Mouse (Mus musculus) kidney, postnatal 4 days (tissue): ENCODE measurements at regions not wholly inside any gene's neighbourhood (a gene's known extent, or its start where the extent isn't known, plus 50 kb on each side); places are given as distances from the start of the nearest gene placed in this dataset.

Source experiments
- DNase-seq, 2 experiments: peaks; one replicate each; pipeline ENCODE4 v3.0.0; 2021; ENCODE audit warnings: mixed read lengths in 2 of 2

DNA sequence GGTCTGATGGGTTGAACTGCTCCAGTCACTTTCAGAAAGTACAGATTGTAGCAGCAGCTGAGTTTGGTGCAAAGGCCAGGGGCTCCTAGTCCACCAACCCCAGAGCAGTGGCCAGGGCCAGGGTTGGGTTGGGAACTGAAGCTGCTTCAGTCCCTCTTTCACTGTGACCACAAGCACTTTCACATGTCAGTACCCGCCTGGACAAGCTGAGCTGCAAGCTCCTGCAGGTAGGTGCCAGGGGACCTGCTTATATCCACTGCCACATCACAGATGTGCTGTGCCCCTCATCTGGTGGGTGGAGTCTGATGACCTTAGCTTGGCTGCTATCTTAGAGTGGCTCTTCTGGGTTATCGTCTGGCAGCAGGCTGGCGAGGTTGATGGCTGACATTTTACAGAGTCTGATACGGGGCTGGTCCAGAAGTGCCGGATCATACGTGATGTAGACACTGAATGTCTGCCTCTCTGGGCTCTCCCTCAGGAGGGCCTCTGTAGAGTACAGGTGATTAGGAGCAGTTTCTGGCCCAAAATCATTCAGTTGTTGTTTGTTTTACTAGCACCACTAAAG lies 192.6 kb downstream of the Rybp start:
- no peak for DNase-seq

DNA sequence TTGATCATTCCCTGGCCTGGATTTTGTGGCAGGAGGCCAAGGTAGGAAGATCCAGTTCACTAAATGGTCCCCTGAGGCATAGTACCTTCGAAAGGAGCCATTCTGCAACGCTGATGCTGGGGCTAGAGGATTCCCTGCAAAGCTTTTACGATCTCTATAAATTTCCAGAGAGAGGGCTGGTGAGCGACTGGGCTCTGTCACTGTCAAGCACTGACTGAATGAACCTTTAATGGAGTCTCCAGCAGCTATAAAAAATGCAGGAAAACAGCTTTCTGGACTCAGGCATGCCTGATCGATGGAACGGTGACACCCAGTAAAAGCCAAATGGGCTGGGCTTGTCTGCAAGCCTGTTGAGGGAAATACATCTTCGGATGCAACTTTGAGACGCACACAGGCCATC lies 194.4 kb downstream of the Rybp start:
- DNase-seq, result peak in 1 of 2 experiments; percentile 27

DNA sequence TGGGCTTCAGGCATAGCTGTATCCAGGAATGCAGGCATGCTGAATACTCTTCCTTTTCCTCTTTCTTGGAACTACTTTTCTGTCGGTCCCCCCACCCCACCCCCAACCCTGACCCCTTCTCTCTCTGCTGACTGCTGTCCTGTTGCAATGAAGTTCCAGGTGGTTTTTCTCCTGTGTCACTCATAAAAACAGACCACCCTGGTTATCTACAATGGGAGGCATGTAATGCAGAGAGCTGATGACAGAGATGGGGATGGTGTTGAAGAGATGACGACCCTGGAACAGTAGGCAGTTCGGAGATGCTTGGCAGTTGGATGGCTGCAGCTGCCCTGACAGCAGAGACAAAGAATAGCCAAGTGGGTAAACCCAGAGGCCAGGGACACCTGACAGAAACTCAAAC lies 195.5 kb downstream of the Rybp start:
- no peak for DNase-seq

DNA sequence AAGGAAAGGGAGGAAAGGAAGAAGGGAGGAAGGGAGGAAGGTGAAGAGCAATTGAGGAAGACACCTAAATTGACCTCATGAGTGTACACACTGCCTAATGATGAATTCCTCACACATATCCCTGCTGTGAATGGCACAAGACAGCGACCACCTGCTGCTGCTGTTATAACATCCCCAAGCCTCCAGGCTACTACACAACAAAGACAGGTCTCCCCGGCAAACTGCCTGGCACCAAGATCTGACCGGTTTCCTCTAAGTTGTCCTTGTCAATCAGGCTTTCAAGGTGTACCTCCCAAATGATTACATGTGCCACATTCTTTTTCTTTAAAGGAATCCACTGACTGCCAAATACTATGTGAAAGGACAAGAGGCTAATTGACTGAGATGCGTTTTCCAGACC lies 198.7 kb downstream of the Rybp start:
- DNase-seq, result no peak

DNA sequence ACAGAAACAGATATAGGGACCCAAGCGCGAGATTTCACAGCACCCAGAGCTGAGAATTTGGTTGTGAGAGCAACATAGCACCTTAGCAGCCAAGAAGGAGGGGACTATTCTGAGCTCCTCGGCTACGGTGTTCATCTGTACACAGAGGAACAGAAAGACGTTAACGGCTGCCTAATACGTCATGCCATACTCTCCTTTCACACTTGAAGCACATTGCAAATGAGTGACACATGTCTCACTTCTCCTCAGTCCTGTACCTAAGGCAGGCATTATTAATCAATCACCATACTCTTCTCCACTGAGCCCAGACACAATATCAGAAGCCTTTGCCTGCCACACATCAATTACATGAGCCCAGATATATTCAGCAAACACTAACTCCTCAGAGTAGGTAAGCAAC lies 200.5 kb downstream of the Rybp start:
- no peak for DNase-seq

GRCm38 (mm10) chr6:100085981-100086380 lies 201.3 kb downstream of the Rybp start:
- DNase-seq, result no peak

DNA sequence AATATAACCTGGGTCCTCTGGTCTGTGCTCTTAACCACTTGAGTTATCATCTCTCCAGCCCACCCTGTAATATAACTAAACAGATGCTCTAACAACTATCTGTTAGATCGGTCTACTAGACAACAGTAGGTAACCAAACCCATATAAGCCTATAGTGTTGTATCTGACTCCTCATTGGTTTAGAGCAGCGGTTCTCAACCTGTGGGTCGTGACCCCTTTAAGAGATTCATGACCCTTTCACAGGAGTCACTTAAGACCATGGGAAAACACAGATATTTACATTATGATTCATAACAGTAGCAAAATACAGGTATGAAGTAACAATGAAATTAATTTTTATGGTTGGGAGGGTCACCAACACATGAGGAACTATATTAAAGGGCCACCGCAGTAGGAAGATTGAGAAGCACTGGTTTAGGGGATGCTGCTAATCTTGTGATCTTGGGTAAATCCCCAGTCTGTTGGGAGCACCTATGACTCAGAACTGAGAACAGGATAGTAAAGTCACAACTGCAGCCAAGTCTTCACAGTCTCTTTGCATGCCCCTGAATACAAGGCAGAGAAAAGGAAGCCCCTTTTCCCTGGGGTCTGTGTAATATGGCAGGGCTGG lies 203.3 kb downstream of the Rybp start:
- no peak for DNase-seq

- no peak for DNase-seq
Observed at GRCm38 (mm10) chr6:100083127-100083526, 204.2 kb downstream of the Rybp start.

GRCm38 (mm10) chr6:100074672-100075335 lies 212.5 kb downstream of the Rybp start:
- DNase-seq, result peak; percentile 81 to 87

DNA sequence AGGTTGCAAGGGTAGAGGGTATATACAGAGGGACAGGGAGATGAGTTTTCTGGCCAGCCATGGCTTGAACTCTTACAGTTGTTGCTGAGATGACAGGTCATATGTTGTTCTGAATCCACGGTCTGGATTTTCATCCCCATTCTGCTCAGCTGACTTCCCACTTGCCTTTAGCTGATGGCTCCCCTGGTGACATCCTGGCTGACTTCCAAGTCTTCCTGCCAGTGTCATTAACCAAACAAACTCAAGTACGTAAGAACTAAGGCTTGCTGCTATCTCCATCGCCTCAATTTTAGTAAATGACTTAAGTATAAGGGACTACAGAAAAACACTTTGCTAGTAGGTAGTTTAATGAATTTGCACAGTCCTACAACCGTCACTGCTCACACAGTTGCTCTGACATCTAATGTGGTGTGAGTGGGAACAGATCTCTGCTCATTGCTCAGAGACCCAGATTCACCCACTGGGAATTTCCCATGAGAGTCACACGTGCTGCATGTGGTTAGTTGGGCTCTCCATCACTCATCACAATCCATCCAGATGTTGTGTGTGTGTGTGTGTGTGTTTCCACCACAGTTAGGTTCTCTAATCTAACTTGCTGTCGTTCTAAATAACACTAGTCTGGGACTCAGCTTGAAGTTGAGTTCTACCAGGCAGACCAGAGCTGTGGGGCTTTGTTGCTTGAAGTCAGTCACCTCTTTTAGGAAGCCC lies 214.9 kb downstream of the Rybp start:
- DNase-seq, result peak; percentile 21 to 25

- DNase-seq, result no peak
Observed at GRCm38 (mm10) chr6:100069151-100069550, 218.1 kb downstream of the Rybp start.

DNA sequence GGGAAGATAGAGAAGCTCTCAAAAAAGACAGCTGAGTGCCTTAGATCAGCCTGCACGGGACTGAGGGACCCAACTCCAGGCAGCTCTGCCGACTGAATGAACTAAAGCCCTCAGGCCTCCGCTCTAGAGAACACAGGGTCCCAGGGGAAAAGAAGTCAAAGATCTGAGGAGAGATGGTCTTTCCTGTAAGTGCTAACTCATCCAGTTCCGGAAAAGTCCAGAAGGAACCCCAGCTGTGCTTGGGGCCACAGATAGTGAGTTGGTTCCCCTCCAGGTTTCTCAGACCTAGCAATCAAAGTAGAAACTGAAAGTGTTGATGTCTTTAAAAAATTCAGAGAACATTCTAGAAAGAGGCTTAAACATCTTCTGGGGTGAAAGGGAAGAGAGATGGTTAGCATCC lies 220.0 kb downstream of the Rybp start:
- DNase-seq, result no peak

GRCm38 (mm10) chr6:100065586-100065985 lies 221.7 kb downstream of the Rybp start:
- no peak for DNase-seq

GRCm38 (mm10) chr6:100062961-100063360 lies 224.3 kb downstream of the Rybp start:
- no peak for DNase-seq

DNA sequence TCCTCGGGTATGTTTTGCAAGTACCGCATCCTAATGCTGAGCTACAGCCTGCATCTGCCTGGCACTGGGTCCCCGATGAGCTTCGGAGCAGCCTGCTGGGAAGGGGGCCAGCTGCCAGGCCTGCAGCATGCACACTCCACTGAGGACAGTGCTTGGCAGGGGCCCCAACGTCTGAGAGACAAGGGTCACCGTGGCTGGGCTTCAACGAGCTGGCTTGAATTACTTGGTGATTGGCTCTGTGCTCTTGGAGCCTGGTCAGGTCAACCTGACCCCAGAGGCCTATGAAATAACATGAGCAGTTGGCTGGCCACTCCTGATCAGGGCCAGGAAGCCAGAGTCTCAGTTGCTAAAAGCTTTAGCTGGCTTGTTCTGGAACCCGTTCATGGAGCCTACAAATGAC lies 227.5 kb downstream of the Rybp start:
- DNase-seq, result peak; percentile 35 to 57

DNA sequence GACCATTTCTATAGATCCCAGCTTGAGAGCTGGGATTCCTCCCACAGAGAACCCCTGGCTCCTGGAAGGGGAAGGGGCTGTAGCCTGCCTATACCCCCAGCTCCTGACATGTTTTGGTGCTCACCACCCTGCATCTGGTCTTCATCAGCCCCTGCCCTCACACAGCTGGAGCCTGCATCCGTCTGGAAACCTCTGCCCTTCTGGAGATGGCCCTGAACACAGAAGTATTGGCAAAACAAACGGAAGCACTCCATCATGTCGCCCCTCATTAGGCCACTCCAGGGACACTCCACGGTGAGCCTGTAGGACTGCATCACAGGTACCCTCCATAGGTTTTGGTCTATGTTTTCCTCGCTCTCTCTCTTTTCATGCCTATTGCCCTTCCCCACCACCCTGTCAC lies 231.3 kb downstream of the Rybp start:
- DNase-seq, result no peak

GRCm38 (mm10) chr6:100052955-100053795 lies 234.1 kb downstream of the Rybp start:
- DNase-seq, result peak; percentile 12 to 47

GRCm38 (mm10) chr6:100052406-100052805 lies 234.9 kb downstream of the Rybp start:
- DNase-seq, result no peak

GRCm38 (mm10) chr6:100049036-100049435 lies 238.2 kb downstream of the Rybp start:
- no peak for DNase-seq

GRCm38 (mm10) chr6:100046186-100046990 lies 240.9 kb downstream of the Rybp start:
- DNase-seq, result no peak

DNA sequence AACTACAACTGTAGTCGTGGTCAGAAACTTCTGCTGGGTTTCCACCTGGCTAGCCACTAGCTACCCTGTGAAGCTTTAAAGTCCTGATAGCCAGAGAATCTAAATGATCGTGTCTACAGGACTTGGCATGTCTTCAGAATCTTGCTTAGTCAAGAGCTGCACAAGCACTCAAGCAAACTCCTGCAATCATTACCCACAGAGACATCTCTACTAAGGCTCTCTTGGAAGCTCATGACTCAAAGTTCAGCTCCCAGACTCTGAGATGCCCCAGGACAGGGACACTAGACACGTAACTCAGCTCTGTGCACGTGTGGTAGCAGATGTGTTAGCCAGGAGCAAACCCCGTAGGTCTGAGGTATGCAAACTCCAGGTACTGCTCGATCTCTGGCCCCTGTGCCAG lies 242.2 kb downstream of the Rybp start:
- DNase-seq, result peak in 1 of 2 experiments; percentile 30

- DNase-seq, result no peak
Observed at GRCm38 (mm10) chr6:100041161-100041560, 246.1 kb downstream of the Rybp start.
